Mouse (Mus musculus) fibroblast of lung, adult 2 months (primary cell): ENCODE measurements around the gene Plgrkt.

Experiments used
- DNase-seq: peaks from one replicate; pipeline ENCODE4 v3.0.0-alpha.2; 2011; ENCODE audit warnings: low read depth

The Plgrkt gene

GRCm38 (mm10) chr19:29379839-29380603, 12.8 kb upstream of the Plgrkt start:
- no peak for DNase-seq

GRCm38 (mm10) chr19:29376382-29376781, 9.2 kb upstream of the Plgrkt start:
- no peak for DNase-seq

DNA sequence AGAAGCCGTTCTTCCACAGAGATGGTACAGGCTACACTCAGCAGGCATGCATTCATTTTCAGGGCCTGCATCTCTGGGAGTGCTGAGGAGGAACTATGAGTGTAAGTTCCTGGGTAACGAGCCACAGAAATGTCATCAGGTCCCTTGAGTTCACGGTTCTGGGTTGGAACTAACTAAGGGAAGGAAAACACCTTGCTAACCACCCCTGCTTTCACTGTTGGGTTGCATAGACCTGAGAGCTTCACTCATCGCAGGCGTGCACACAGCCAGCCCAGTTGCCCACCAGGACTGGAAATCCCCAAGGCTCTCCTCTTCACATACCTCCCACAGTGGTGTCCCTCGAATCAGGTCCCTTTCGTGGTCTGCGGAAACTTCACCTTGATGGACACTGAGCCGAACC, 7.8 kb upstream of the Plgrkt start:
- DNase-seq, result no peak

GRCm38 (mm10) chr19:29373438-29373837, 6.2 kb upstream of the Plgrkt start:
- DNase-seq, result no peak

- no peak for DNase-seq
These were observed 5.4 kb upstream of the Plgrkt start for GRCm38 (mm10) chr19:29372621-29373020.

DNA sequence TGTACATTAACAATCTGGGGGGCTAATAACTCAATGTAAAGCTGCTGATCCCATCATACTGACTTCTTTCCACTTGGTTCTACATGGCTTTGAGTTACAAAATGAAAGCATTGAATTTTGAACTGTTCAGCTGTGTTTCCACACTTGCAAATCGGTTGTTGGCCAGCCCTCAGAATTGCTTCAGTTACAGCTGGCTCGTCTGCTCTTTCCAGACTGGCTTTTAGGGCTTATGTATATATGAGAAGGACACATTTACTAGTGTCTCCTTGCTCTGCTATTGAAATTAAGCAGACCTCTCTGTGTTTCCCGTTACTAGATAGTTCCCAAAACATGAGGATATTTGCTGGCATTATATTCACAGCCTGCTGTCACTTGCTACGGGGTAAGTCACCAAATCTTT, 4.9 kb upstream of the Plgrkt start:
- no peak for DNase-seq

GRCm38 (mm10) chr19:29371284-29372081, 4.3 kb upstream of the Plgrkt start:
- DNase-seq, result no peak

- DNase-seq, result no peak
These were observed 3.5 kb upstream of the Plgrkt start for GRCm38 (mm10) chr19:29370545-29371283.

GRCm38 (mm10) chr19:29370112-29370511, 2.9 kb upstream of the Plgrkt start:
- no peak for DNase-seq

DNA sequence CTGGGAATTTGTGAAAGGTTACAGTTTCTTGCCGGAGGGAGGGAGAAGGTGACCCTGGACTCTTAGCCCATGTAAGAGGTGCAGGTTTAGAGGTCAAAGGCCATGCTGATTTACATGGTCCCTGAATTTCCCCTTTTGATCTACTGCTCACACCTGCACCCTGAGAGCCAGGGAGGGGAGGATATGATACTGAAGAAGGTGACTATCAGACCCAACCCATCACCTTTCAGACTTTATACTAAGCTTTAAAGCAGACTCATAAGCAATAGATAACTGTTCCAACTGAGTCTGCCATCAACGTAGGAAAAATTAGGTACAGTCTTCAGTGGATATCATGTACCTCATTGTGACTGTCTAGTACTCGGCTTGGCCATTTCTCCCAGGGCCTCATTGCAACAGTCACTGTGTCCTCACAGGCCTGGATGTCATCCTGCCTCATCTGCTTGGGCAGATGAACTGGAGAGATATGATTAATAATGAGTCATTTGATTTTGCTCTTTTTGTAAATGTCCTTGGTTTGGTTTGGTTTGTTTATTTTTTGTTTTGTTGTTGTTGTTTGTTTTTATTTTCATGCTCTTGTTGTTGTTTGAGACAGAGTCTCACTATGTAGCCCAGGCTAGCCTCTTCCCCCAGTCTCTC, 1.6 kb upstream of the Plgrkt start:
- DNase-seq, result no peak

- DNase-seq, result no peak
These were observed 851 bp upstream of the Plgrkt start for GRCm38 (mm10) chr19:29368041-29368440.

DNA sequence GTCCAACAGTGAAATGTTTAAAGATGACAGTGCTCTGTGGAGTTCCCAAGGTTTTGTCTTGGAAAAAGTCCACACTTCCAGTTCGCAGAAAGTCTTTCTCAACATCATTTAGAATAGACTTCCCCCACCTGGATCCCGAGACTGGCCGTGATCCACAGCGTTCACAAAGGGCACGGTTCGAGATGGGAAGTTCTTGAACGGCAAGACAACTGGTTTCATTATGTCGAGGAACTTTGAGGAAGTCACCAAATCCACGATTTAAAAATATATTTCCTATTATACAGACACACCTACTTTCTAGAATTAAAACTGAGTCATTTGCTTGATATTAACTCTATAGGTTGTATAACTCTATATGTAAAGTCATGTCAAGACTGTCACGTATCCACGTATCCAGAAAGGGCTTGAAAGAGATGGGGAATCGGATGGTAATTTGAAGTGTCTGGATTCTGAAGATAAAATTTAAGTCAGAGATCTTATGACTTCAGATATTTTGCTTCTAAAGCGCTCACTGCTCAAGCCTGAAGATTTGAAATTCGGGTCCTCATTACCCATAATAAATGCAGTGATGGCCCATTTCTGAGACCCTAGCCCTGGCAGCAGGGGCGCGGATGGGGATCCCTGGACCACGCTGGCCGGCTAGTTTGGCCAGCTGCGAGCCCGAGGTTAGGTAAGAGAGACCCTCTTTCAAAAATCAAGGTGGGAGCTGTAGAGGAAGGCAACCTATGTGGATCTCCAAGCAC, 793 bp downstream of the Plgrkt start:
- DNase-seq, result no peak

DNA sequence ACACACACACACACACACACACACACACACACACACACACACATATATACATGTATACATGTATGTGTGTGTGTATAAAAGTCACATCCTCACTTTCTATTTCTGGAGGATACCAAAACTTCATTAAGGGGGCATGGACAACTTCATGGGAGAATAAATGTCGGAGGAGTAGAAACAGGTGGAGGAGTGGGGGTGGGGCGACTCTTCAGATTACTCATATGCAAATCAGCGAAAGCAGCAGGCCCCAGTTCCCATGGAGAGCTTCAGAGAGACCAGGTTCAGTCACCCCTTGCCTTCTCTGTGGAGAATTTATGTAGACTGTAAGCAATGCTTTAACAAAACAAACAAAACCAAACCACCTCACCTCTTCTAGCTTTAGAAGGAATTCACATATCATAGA, 2.1 kb downstream of the Plgrkt start:
- no peak for DNase-seq

GRCm38 (mm10) chr19:29364076-29364475, 3.1 kb downstream of the Plgrkt start:
- DNase-seq, result no peak

DNA sequence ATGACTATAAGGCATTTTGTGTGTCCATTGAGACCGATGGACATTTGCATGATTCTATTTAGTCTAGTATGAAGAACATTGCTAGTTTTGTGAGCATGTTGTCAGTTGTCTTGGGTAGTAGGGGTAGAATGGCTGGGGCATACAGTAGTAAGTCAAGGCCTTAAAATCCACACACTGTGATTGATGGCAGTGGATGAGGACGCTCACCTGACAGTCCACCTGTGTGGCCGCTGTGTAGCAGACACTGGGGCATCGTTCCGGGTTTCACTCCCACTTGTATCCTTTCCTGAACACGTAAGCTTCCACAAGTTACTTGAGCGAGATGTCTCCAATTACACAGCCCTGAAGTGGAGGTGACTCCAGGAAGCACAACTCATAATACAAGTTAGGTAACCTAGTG, 3.6 kb downstream of the Plgrkt start:
- DNase-seq, result no peak

DNA sequence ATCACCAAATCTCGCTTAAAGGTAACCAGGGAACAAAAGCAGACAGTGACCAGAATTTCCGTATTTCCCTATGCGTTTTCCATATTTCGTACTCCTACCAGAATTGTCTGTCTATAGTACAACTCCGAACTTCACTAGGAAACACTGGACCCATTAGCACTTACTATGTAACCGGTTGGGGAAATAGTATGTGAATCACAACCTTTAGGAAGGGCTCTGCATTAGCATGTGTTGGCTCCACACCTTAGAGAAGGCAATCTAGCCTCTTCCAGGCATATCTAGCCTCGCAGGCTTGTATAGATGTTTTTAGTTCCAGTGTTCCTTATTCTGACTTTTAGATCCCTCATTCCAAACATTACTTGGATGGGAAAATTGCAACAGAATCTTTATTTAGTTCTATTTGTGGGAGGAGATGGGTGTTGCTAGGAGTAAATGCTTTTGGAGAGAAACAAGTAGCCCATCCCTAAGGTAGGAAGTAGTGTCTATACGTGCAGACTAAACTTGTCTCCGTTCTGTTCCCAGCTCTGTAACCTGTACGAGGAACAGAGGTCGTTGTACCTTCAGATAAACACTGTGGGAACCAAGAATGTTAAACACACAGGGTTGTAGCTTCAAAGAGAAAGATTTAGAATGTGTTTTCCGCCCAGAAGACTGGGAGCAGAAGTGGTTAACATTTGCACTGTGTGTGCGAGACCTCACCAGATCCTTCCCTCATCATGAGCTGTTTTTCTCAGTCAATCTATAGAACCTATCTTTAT, 4.8 kb downstream of the Plgrkt start:
- no peak for DNase-seq

GRCm38 (mm10) chr19:29361468-29362130, 5.6 kb downstream of the Plgrkt start:
- DNase-seq, result peak; percentile 80

DNA sequence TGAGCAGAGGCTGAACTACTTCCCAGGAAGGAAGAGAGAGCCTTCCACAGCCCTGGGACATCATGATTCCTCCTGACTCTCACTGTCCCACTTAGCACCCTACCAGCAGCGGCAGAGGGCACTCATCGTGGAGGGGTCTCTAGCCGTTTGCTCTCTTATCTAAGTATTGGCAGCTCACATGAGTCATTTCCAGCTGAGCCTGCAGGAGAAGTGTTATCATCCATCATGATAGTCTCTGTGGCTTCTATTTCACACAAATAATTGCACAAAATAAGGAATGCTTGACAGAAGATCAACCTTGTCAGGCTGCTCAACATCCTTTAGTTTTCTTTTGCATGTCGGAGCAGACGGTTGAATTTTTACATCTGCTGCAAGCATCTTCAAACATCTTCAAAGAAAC, 6.9 kb downstream of the Plgrkt start:
- DNase-seq, result no peak

- DNase-seq, result no peak
These were observed 10.9 kb downstream of the Plgrkt start for GRCm38 (mm10) chr19:29356281-29356680.
